Mouse (Mus musculus) erythroblast, embryonic 14.5 days (primary cell): ENCODE data around the gene Tlr9.

Source experiments
- GATA1 ChIP-seq: IDR thresholded peaks from 2 replicates; pipeline ENCODE4 v1.6.1; 2012; ENCODE audit warnings: low read length, inconsistent platforms, mixed read lengths
- TAL1 ChIP-seq: IDR thresholded peaks from 3 replicates; pipeline ENCODE4 v1.6.1; 2012; ENCODE audit warnings: low read length, inconsistent platforms, mixed read lengths

GRCm38 (mm10) chr9:106251066-106251465, 28.7 kb downstream of the Tlr9 start:
- no peak for TF ChIP-seq TAL1
- TF ChIP-seq GATA1, result no peak
